Mouse (Mus musculus): ENCODE results near the gene Unc45b. TPM values are rescaled to one million over a fixed set of nuclear protein-coding genes. Genes with fewer than 3 reads are reported as not detected.
"Not testable (repeated sequence)": the region's sequence is repeated elsewhere in the genome, so short reads cannot be mapped to it uniquely, and the experiment has no call there.

Unc45b gene
- polyA plus RNA-seq, 1 experiment, result 4.0 TPM

DNA sequence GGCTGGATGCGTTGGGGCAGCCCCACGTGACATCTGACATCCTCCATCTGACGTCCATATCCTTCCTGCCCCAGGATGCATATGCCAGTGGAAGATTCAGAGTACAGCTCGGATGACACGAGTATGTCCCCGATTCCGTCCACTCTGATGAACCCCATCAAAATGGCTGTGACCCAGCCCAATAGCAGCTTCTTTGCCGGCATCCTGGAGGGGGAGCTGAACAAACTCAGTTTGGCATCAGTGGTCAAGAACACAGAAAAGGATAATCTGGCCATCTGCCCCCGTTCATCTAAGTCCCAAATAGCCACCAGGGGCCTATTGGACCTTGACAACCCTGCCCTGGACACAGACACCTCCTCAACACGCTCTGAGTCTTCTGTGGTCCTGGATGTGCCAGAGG lies 12.9 kb upstream of the Unc45b start:
- DNase-seq (ENCODE audit: low read depth), result no peak

DNA sequence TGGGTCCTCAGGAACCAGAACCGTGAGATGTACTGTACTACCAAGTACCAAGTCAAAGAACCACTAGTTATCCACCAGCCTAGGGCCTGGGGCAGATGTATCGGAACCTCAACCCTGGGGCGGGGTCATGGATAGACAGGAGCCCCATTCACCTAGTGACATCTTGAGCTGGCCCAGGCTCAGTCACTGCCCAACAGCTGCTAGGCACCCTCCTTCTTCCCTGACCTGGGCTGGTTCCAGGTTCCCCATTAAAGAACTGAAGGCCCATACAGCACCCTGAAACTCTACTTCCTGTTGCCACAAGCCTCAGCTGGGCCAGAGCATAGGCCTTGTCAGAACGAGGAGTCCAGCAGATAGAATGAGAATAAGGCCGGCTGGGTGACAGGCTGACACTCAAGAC lies 10.6 kb upstream of the Unc45b start:
- DNase-seq (ENCODE audit: low read depth), result no peak

DNA sequence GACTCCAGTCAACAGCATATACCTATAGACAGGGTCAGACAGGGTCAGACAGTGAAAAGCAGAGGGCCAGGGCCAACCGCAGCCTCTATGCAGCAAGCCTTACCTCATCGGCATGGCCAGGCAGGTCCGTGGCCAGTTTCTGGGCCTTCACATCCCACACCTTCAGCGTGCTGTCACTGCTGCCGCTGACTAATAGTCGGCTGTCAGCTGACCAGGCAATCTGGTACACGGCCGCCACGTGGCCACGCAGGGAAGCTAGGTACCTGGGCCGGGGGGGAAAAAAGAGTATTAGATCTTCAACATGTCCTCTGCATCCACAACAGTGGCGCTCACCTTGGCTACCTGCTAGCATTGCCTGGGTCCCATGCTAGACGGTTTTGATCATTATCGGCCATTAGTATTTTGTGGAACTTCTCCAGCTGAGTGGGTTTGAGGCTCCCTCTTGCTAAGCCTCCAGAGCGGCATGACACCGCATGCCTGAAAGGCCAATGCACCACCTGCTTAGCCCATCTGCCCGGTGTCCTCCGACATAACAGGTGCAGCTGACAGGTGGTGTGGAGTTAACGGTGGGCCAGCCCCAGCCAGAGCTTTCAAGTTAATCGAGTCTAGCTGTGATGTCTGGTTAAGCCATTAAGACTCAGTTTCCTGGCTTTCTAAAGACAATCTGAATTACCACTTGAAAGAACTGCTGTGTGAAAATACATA lies 8.6 kb upstream of the Unc45b start:
- DNase-seq (ENCODE audit: low read depth), result no peak

GRCm38 (mm10) chr11:82904952-82905351 lies 5.4 kb upstream of the Unc45b start:
- no peak for DNase-seq (ENCODE audit: low read depth)

- DNase-seq (ENCODE audit: low read depth), result no peak
These were observed 4.5 kb upstream of the Unc45b start for GRCm38 (mm10) chr11:82905816-82906215.

- no peak for DNase-seq (ENCODE audit: low read depth)
These were observed 2.4 kb upstream of the Unc45b start, which contains the start of gene Nle1 for GRCm38 (mm10) chr11:82907651-82908607. Nle1 (minus strand) TSS chr11:82908411.

- no peak for DNase-seq (ENCODE audit: low read depth)
These were observed 1.8 kb upstream of the Unc45b start for GRCm38 (mm10) chr11:82908608-82908989.

DNA sequence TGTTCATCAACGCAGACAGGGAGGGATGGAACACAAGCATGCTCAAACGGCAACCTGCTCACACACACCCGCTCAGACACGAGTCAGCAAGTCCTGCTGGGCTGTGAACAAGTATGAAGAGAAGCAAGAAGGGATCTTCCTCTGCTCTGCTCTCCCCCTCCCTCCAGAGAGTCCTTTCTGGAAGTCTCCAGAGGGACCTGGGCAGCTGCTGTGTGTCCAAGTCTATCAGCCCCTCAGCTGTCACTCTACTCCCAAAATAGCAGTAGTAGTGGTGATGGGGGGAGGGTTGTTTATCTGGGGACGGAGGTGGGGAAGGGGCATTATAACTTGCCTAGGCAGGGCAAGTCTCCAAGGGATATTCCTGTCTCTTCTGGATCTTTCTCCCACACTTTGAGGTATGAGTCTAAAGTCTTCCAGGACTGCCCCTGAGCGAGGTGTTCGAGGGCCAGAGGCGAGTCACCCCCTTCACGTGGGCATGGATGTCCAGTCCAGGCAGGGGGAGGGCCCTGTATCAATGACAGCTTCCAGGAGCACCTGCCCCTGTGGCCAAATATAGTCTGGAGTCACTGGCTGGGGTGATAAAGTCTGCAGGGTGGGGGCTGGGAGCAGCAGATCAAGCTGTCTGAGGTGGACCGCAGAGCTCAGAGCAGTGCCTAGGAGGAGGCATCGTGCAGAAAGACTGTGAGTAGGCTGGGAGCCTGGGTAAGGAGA lies 484 bp downstream of the Unc45b start:
- no peak for DNase-seq (ENCODE audit: low read depth)

GRCm38 (mm10) chr11:82914711-82915352 lies 4.5 kb downstream of the Unc45b start:
- DNase-seq (ENCODE audit: low read depth), result no peak

- no peak for DNase-seq (ENCODE audit: low read depth)
These were observed 10.4 kb downstream of the Unc45b start for GRCm38 (mm10) chr11:82920768-82921167.

- no peak for DNase-seq (ENCODE audit: low read depth)
These were observed 11.3 kb downstream of the Unc45b start for GRCm38 (mm10) chr11:82921691-82922090.

DNA sequence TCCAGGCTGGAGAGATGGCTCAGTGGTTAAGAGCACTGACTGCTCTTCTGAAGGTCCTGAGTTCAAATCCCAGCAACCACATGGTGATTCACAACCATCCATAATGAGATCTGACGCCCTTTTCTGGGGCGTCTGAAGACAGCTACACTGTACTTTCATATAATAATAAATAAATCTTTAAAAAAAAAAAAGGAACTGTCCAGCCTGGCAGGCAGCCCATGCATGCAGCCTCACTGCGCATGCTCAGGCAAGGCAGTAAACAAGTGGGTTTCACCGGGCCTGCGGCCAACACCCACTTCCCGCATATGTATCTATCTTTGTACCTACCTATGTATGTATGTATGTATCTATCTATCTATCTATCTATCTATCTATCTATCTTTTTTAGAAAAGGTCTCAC lies 13.6 kb downstream of the Unc45b start:
- DNase-seq (ENCODE audit: low read depth), result not testable (repeated sequence)

GRCm38 (mm10) chr11:82928897-82929632 lies 18.7 kb downstream of the Unc45b start:
- no peak for DNase-seq (ENCODE audit: low read depth)

DNA sequence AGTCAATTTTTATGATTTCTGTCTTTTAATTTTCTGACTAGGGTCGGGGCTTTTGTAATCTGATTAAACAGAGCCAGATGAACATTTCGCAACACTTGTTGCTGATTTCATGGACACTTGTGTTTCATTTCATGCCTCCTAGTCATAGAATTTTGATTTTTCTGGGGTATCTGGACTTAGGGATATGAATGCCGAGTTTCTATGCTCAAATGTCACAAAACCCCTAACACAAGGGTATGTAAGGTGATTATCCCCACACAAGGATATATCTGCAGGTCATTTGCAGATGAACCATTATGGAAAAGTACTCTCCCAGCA lies 19.2 kb downstream of the Unc45b start:
- no peak for DNase-seq (ENCODE audit: low read depth)

DNA sequence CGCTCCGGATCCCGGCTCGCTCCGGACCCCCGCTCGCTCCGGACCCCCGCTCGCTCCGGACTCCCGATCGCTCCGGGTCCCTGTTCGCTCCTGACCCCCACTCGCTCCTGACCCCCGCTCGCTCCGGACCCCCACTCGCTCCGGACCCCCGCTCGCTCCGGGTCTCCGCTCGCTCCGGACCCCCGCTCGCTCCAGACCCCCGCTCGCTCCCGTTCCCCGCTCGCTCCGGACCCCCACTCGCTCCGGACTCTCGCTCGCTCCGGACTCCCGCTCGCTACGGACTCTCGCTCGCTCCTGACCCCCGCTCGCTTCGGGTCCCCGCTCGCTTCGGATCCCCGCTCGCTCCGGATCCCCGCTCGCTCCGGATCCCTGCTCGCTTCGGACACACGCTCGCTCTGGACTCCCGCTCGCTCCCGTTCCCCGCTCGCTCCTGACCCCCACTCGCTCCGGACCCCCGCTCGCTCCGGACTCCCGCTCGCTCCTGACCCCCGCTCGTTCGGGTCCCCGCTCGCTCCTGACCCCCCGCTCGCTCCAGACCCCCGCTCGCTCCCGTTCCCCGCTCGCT lies 20.1 kb downstream of the Unc45b start:
- not testable (repeated sequence) for DNase-seq (ENCODE audit: low read depth)

- DNase-seq (ENCODE audit: low read depth), result not testable (repeated sequence)
These were observed 20.8 kb downstream of the Unc45b start for GRCm38 (mm10) chr11:82931161-82931560.

DNA sequence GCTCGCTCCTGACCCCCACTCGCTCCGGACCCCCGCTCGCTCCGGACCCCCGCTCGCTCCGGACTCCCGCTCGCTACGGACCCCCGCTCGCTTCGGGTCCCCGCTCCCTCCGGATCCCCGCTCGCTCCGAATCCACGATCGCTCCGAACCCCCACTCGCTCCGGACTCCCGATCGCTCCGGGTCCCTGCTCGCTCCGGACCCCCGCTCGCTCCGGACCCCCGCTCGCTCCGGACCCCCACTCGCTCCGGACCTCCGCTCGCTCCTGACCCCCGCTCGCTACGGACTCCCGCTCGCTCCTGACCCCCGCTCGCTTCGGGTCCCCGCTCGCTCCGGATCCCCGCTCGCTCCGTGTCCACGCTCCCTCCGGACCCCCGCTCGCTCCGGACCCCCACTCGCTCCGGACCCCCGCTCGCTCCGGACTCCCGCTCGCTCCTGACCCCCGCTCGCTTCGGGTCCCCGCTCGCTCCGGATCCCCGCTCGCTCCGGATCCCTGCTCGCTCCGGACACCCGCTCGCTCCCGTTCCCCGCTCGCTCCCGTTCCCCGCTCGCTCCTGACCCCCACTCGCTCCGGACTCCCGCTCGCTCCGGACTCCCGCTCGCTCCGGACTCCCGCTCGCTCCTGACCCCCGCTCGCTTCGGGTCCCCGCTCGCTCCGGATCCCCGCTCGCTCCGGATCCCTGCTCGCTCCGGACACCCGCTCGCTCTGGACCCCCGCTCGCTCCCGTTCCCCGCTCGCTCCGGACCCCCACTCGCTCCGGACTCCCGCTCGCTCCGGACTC lies 21.5 kb downstream of the Unc45b start:
- not testable (repeated sequence) for DNase-seq (ENCODE audit: low read depth)

DNA sequence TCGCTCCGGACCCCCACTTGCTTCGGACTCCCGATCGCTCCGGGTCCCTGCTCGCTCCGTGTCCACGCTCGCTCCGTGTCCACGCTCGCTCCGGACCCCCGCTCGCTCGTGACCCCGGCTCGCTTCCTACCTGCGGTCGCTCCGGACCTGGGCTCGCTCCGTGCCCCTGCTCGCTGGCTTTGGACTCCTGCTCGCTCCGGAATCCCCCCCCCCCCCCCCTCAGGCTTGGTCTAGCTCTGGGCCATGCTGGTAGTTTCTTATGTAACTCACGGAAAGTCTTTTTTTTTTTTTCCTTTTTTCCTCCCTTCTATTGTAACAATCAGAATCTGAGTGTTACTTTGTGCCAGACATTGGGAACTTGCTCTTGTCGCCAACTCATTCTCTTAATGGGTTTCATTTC lies 22.8 kb downstream of the Unc45b start:
- no peak for DNase-seq (ENCODE audit: low read depth)

GRCm38 (mm10) chr11:82943336-82943735 lies 33.0 kb downstream of the Unc45b start:
- DNase-seq (ENCODE audit: low read depth), result no peak

DNA sequence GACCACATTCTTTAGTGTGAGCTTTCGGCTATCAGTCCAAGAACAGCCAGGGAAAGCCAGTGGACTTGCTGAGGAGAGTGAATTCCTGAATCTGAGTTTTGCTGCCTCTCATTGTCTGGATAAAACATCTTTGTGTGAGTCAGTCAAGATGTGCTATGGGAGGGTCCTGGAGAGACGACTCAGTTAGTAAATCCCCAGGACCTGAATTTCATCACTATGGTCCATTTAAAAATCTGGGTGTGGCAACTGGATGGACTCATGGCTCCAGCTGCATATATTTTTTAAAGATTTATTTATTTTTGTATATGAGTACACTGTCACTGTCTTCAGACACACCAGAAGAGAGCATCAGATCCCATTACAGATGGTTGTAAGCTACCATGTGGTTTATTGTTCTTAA lies 35.3 kb downstream of the Unc45b start:
- no peak for DNase-seq (ENCODE audit: low read depth)
